Mouse (Mus musculus): Measurements from ENCODE around the gene Mogs. TPM values are rescaled to one million over a fixed set of nuclear protein-coding genes. Genes with fewer than 3 reads are reported as not detected.

The Mogs gene
- polyA plus RNA-seq, 1 experiment from 2014 or later: 21.6 TPM

DNA sequence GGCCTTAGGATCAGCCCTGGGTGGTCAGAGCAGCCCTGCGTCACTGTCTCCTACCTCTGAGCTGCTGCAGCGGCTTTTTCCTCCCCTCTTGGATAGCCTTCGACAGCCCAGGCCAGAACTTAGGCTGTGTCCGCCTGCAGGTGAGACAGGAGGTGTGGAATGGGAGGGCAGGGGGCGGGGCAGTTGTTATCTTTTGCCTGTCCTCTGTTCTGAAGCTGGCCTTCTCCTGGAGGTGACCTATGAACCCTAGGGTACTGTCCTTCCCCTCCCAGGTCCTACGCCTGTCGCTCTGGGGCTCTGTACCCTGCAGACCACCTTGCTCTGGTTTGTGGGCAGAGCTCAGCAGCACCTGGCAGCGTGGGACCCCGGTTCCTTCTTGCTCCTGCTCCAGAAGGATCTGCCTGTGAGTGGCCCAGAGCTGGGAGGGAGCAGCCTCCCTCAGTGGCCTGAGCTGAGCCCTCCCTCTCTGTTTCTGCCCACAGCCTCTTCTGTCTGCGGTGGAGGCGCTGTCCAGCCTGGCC, 12.1 kb upstream of the Mogs start:
- no peak for DNase-seq (ENCODE audit: low spot score)
- H3K27me3 ChIP-seq (replicated peaks; ENCODE audit: insufficient read depth, low read length): no peaks in the 10 kb centered on the region
- H3K27ac ChIP-seq (ENCODE audit: low read length): no peak overlapping the region
- no peak overlapping the region for H3K4me2 ChIP-seq (replicated peaks; ENCODE audit: low read depth, low read length)
- WGBS: 57% methylated on average over 11 of the region's 11 CpGs
- H3K9ac ChIP-seq (replicated peaks; ENCODE audit: low read depth): no peak overlapping the region
- peaks cover 7% of the 10 kb centered on the region for H3K4me1 ChIP-seq (ENCODE audit: insufficient read depth, low read depth, low read length)
- H3K36me3 ChIP-seq (ENCODE audit: insufficient read depth, low read length): no peaks in the 10 kb centered on the region
- no peak for ATAC-seq
- H3K9me3 ChIP-seq (ENCODE audit: low read length): no peaks in the 10 kb centered on the region
- TF ChIP-seq CTCF (IDR thresholded peaks at IDR 0.05): no peak
- TF ChIP-seq EP300 (IDR thresholded peaks at IDR 0.05): no peak
- H3K4me3 ChIP-seq (ENCODE audit: low read depth, low read length): no peak overlapping the region

DNA sequence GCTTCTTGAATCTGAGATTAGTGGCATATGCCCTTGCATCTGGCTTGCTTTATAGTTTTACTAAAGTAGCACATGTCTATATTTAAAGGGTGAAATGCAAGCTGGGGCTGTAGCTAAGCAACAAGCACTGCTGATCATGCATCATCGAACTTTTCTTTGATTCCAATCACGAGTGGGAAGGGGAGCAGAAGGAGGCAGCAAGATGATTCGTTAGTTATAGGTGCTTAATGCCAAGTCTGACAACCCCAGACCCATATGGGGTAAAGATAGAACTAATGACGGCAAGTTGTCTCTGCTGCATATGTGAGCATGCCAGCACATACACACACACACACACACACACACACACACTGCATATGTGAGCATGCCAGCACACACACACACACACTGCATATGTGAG, 11.1 kb upstream of the Mogs start:
- TF ChIP-seq EP300 (IDR thresholded peaks at IDR 0.05) (no peak), CTCF (IDR thresholded peaks at IDR 0.05) (no peak)

DNA sequence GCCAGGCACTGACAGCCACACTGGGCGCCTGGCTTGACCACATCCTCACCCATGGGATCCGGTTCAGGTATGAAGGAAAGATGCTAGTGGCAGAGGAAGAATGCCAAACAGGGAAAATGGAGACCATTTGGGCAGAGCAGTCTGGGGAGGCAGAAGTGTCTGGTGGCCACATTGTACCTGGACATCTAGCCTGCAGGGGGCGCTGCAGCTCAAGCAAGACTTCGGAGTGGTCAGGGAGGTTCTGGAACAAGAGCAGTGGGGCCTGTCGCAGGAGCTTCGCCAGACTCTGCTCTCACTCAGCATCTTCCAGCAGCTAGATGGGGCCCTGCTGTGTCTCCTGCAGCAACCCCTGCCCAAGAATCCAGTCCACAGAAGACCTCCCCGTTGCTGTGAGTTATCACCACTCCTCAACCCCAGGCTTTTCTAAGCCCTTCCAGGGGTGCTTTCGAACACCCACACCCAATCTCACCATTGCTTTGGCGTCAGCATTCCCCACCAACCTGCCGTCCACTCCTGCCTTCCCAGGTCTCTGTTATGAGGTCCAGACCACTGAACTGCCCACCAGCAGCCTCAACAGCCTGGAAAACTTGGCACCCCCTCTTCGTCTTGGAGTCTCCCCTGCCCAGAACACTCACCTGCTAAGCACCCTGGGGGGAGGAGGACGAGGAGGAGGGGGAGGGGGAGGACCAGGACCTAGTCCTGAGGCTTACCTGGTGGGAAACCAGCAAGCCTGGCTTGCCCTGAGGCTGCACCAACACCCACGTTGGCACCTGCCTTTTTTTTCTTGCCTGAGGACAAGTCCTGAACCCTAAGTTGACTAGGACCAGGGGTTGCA, 7.5 kb upstream of the Mogs start:
- 40% methylated on average over 13 of the region's 13 CpGs for WGBS
- Histone ChIP-seq H3K27ac (ENCODE audit: low read length) (no peak overlapping the region), H3K4me1 (ENCODE audit: insufficient read depth, low read depth, low read length) (peaks cover 6% of the 10 kb centered on the region), H3K27me3 (replicated peaks; ENCODE audit: insufficient read depth, low read length) (no peaks in the 10 kb centered on the region), H3K9ac (replicated peaks; ENCODE audit: low read depth) (no peak overlapping the region), H3K9me3 (ENCODE audit: low read length) (no peaks in the 10 kb centered on the region), H3K4me2 (replicated peaks; ENCODE audit: low read depth, low read length) (no peak overlapping the region), H3K4me3 (ENCODE audit: low read depth, low read length) (no peak overlapping the region), H3K36me3 (ENCODE audit: insufficient read depth, low read length) (no peaks in the 10 kb centered on the region)
- peak; percentile 91 for TF ChIP-seq CTCF (IDR thresholded peaks at IDR 0.05)
- no peak for TF ChIP-seq EP300 (IDR thresholded peaks at IDR 0.05)
- peak; percentile 57 for ATAC-seq
- peak; percentile 90 for DNase-seq (ENCODE audit: low spot score)

More for the DNA sequence above, 11.1 kb upstream of the Mogs start:
- Histone ChIP-seq H3K27me3 (replicated peaks; ENCODE audit: insufficient read depth, low read length) (no peaks in the 10 kb centered on the region), H3K9ac (replicated peaks; ENCODE audit: low read depth) (no peak overlapping the region), H3K4me1 (ENCODE audit: insufficient read depth, low read depth, low read length) (peaks cover 10% of the 10 kb centered on the region), H3K9me3 (ENCODE audit: low read length) (no peaks in the 10 kb centered on the region), H3K36me3 (ENCODE audit: insufficient read depth, low read length) (no peaks in the 10 kb centered on the region), H3K4me2 (replicated peaks; ENCODE audit: low read depth, low read length) (no peak overlapping the region), H3K4me3 (ENCODE audit: low read depth, low read length) (no peak overlapping the region), H3K27ac (ENCODE audit: low read length) (no peak overlapping the region)
- ATAC-seq (no peak), DNase-seq (ENCODE audit: low spot score) (no peak)
- WGBS: 68% methylated on average over 4 of the region's 4 CpGs

DNA sequence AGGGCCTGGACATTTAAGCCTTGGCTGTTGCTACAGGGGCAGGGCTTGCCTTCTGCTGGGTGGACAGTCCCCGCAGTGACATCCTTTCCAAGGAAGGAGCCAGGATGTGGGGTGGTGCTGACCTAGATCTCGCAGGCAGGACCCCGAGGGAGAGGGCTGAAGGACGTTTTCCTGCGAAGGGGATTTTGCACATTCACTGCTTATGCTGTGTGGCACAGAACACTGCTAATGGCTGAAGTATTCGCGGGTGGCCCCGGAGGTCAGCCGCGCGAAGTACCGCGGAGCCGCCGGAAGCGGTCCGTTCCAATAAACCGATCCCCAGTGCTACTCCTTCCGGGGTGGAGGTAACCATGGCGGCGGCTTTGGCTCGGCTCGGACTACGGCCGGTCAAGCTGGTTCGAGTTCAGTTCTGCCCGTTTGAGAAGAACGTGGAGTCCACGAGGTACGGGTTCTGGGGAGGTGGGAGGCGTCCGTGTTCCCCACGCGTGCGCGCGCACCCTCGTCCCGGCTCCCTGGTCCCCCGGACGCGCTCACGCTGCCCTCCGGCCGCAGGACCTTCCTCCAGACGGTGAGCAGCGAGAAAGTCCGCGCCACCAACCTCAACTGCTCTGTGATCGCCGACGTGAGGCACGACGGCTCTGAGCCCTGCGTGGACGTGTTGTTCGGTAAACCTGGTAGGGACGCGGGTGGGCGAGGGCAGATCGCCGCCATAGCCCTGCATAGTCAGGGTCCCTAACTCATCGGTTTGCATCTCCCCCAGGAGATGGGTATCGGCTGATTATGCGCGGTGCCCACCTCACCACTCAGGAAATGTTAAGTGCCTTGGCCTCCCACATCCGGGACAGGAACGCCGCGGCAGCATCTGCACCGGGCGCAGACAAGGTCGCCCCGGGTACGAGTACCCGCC, 6.3 kb upstream of the Mogs start, which contains the start of gene Mrpl53:
Mrpl53 (plus strand) TSS at position 279 of the 907 bp plus-strand sequence.
- peak within 1 kb of the TSS; percentile 74 for H3K9ac ChIP-seq (replicated peaks; ENCODE audit: low read depth)
- H3K4me3 ChIP-seq (ENCODE audit: low read depth, low read length): peak within 1 kb of the TSS; percentile 88
- peak; percentile 92 for ATAC-seq
- no peaks in the 10 kb centered on the region for H3K36me3 ChIP-seq (ENCODE audit: insufficient read depth, low read length)
- peak within 1 kb of the TSS; percentile 89 for H3K4me2 ChIP-seq (replicated peaks; ENCODE audit: low read depth, low read length)
- peaks cover 4% of the 10 kb centered on the region; the same call in 1 of the 2 replicates for H3K4me1 ChIP-seq (ENCODE audit: insufficient read depth, low read depth, low read length)
- peak; percentile 80 for DNase-seq (ENCODE audit: low spot score)
- TF ChIP-seq EP300 (IDR thresholded peaks at IDR 0.05): no peak
- no peak for TF ChIP-seq CTCF (IDR thresholded peaks at IDR 0.05)
- WGBS: under 1% methylated on average over 75 of the region's 76 CpGs
- peak within 1 kb of the TSS; percentile 65 for H3K27ac ChIP-seq (ENCODE audit: low read length)
- no peaks in the 10 kb centered on the region for H3K27me3 ChIP-seq (replicated peaks; ENCODE audit: insufficient read depth, low read length)
- no peaks in the 10 kb centered on the region for H3K9me3 ChIP-seq (ENCODE audit: low read length)

DNA sequence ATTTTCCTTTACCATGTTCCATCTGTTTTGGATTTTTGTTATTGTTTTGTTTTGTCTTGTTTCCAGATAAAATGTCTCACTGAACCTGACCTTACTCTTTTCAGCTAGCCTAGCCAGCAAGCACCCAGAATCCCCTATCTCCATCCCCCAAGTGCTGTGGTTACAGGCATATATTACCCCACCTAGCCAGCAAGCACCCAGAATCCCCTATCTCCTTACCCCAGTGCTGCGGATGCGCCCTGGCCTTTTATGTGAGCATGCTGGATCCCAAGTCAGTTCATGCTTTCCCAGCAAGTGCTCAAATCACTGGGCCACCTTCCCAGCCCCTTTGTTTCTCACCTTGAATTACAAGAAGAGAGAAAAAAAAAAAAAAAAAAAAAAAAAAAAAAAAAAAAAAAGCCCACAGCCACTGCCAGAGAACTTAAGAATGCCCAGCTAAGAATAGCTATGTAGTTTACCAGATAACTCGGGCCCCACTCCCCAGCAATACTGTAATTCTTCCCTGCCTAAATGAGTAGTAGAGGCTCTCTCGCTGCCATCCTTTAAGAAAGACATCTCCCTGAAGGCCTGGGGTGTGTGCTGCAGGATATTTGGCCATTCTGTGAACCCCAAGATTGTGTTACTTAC, 3.7 kb upstream of the Mogs start:
- DNase-seq (ENCODE audit: low spot score) (no peak), ATAC-seq (no peak)
- H3K27ac ChIP-seq (ENCODE audit: low read length): no peak overlapping the region
- TF ChIP-seq CTCF (IDR thresholded peaks at IDR 0.05) (no peak), EP300 (IDR thresholded peaks at IDR 0.05) (no peak)
- H3K4me3 ChIP-seq (ENCODE audit: low read depth, low read length): no peak overlapping the region
- H3K36me3 ChIP-seq (ENCODE audit: insufficient read depth, low read length): no peaks in the 10 kb centered on the region
- H3K9me3 ChIP-seq (ENCODE audit: low read length): no peaks in the 10 kb centered on the region
- no peak overlapping the region for H3K4me2 ChIP-seq (replicated peaks; ENCODE audit: low read depth, low read length)
- no peaks in the 10 kb centered on the region for H3K27me3 ChIP-seq (replicated peaks; ENCODE audit: insufficient read depth, low read length)
- no peak overlapping the region for H3K9ac ChIP-seq (replicated peaks; ENCODE audit: low read depth)
- H3K4me1 ChIP-seq (ENCODE audit: insufficient read depth, low read depth, low read length): peaks cover 10% of the 10 kb centered on the region
- 85% methylated on average over 4 of the region's 4 CpGs for WGBS
